Mouse (Mus musculus) ES-CJ7 (cell line): ENCODE measurements around the gene 3110070M22Rik.
"Not testable (repeated sequence)": the region's sequence is repeated elsewhere in the genome, so short reads cannot be mapped to it uniquely, and the experiment has no call there.

Experiments used
- DNase-seq: peaks from one replicate; pipeline ENCODE4 v3.0.0; 2011; ENCODE audit warnings: low read depth, low spot score

3110070M22Rik gene

GRCm38 (mm10) chr13:119487880-119488580, at the start of gene 3110070M22Rik, which contains the start of gene Tmem267:
Gene 3110070M22Rik (minus strand): TSS chr13:119488383.
Gene Tmem267 (plus strand): TSS chr13:119488039.
- DNase-seq: peak; percentile 76

DNA sequence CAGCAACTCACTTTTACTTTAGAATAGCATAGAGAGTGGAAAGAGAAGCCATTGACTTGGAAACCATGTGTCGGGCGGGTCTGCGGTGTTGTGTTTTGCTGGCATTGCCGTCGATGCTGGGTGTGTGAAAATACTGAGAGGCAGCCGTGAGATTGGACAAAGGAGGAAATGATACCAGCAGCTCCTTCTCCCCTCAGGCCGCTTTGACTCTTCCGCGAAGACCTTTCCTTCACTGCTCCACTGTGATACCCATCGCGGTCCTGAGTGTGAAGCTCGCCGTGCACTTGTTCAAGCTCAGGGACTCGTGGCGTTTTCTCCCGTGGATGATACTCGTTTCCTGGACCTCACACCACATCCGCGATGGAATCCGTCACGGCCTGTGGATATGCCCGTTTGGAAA, 6.8 kb upstream of the 3110070M22Rik start:
- not testable (repeated sequence) for DNase-seq

DNA sequence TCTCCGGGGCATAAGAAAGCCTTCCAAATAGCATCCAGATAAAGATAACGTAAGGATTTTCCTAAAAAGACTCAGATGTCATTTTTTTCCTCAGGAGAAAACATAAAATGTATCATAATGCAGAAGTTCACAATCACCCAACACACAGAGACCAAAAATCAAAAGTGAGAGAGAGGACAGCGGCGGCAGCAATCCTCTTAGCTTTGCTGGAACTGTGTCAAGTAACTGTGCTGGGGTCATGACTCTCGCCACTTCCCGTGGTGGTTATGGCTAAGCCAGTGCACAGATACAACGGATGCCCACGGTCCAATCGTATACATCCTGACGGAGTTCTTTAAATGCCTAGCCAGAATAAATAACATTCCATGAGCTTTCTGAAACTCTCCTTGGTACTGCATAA, 3.9 kb upstream of the 3110070M22Rik start:
- not testable (repeated sequence) for DNase-seq

DNA sequence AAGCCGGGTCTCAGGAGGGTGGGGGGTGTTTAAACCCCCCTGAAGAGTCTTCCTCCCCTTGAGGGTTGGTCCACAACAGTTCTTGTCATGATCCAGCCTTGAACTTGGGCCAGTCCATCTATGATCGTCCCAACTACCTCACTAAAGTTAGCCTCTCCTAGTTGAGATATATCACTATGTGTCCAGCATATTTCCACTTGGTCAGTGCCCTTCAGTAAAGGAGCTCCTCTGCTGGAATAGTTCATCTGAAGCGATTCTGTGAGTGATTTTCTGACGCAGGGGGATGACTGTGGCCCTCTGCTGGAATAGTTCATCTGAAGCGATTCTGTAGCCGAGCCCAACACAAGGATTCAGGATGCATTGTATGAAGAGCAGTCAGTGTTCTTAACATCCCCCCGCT, 829 bp downstream of the 3110070M22Rik start:
- no peak for DNase-seq

- DNase-seq: no peak
These were observed 10.4 kb downstream of the 3110070M22Rik start for GRCm38 (mm10) chr13:119477789-119478188.

GRCm38 (mm10) chr13:119476631-119477030, 11.6 kb downstream of the 3110070M22Rik start:
- no peak for DNase-seq

DNA sequence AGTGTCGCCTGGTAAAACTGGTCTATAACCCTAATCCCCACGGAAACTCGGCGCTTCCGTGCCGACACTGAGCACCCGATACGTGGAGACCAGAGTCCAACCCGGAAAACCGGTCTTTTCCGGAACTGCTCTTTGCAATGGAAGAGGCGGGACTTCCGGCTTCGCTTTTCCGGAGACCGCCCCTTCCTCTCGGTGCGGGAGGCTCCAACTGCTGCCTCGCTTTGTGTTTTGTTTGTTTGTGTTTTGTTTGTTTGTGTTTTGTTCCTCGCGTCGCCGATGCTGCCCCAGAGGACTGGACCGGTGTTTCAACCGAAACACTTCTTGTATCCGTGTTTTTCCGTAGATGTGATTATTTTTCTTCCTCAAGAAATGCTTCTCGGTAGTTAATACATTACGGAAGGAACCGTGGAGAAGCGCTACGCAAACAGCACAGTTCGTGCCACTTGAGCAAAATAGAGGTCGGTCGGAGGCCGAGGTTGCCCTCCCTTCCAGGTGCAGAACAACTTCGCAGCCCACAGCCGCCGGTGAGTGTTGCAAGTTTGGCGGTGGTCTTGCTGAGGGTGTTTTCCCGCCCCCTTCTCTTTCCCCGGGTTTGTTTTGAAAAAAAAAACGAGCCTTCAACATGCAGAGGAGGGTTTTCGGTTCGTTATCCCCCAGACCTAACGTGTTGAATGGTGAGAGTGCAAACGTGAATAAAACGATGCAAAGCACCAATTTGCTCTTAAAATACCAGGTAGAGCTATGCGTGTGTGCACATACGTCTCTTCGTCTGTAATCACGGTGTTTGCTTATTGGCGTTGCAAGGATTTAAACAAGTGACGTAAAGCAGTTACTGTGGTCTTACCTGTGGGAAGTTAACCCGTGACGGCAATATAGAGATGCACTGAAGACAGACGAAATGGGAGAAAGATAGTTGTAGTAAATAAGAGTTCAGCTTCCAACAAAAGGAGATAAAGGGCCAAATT, 25.3 kb downstream of the 3110070M22Rik start, which contains the start of gene 4833420G17Rik:
Gene 4833420G17Rik (plus strand): TSS at position 173 of the 965 bp plus-strand sequence.
- DNase-seq: peak; percentile 92

DNA sequence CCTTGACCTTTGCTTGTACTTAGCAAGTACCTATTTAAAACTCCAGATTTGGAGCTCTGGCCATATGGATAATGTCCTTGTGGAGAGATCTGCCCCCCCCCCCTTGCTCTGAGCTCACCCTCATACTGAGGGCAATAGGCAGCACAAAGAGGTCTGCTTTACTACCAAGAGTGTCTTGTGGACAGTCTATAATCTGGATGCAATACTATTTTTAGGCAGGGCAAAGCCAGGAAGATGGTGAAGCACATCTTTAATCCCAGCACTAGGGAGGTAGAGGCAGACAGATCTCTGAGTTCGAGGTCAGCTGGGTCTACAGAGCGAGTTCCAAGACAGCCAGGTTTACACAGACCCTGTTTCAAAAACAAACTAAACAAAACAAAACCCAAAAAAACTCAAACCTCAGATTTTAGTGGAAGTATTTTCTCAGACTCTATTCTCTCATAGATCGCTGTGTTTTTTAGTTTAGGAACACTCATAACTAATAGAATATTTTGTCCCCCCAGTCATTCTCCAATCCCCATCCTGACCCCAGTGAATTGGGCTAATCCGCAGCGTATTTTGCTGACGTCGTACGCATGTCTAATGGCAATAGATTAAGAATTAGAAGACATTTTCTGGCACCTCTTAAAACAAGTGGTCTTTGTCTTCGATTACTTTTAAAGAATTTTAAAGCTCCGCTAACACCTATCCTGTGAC, 26.1 kb downstream of the 3110070M22Rik start:
- DNase-seq: no peak

DNA sequence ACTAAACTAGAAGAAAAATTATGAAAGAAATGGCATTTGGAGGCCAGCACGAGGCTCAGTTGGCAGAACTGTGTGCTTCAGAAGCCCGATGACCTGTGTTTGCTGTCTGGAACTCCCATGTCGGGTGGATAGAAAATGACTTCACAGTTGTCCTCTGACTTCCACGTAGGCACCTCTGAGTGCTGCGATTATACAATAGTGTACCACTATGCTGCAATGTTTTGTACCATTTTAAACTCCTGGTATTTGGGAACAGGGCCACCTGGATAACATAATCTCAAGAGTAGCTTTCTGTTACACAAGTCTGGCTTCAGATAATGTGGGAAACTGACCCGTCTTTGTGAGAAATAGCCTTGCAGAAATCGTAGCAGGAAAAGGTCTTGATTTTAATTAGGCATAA, 31.8 kb downstream of the 3110070M22Rik start:
- no peak for DNase-seq

DNA sequence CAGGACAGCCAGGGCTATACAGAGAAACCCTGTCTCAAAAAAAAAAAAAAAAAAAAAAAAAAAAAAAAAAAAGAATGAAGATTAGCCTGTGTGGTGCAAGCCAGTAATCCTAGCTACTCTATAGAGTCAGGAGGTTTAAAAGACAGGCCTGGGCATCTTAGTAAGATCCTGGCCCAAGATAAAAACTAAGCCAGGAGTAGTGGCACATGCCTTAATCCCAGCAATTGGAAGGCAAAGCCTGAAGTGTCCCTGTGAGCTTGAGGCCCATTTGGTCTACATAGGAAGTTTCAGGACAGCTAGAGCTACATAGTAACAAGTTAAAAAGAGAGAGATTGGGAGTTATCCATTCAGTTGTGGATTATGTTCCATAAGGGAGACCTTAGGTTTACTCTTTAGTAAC, 33.1 kb downstream of the 3110070M22Rik start:
- DNase-seq: no peak

DNA sequence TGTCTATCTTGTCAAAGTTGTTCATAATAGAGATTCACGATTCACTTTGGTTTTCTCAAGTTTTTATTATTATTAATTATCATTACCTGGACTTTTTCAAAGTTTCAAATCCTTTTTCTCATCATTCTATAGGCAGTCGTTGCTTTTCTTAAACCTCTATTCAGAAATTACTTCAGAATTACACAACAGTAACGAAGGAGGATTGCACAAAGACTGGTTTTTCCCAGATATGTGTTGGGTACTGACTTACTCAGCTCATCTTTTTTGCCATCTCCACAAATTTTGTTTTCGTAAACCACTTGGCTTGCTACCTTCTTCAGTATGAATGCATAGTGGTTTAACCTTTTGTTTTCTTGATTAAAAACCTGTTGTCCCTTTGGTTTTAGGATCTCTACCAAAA, 34.6 kb downstream of the 3110070M22Rik start:
- no peak for DNase-seq

GRCm38 (mm10) chr13:119442244-119442643, 45.9 kb downstream of the 3110070M22Rik start:
- DNase-seq: no peak
